Mouse (Mus musculus) urinary bladder, postnatal 25 days (tissue): ENCODE data around the gene Rhbdl1.

Experiments used
- DNase-seq: peaks from one replicate; pipeline ENCODE4 v3.0.0; 2022; ENCODE audit warnings: low spot score

Rhbdl1 gene

GRCm38 (mm10) chr17:25839455-25840235 lies 2.5 kb upstream of the Rhbdl1 start:
- DNase-seq = no peak

GRCm38 (mm10) chr17:25838904-25839303 lies 1.8 kb upstream of the Rhbdl1 start:
- no peak for DNase-seq

- no peak for DNase-seq
Observed at GRCm38 (mm10) chr17:25837533-25837932, 438 bp upstream of the Rhbdl1 start.

- no peak for DNase-seq
Observed at GRCm38 (mm10) chr17:25836397-25837075, 559 bp downstream of the Rhbdl1 start.

GRCm38 (mm10) chr17:25835816-25836215 lies 1.3 kb downstream of the Rhbdl1 start:
- DNase-seq = no peak

- DNase-seq = no peak
Observed at GRCm38 (mm10) chr17:25835301-25835700, 1.8 kb downstream of the Rhbdl1 start.

GRCm38 (mm10) chr17:25834595-25835222 lies 2.4 kb downstream of the Rhbdl1 start:
- DNase-seq = no peak

- no peak for DNase-seq
Observed at GRCm38 (mm10) chr17:25833961-25834594, 3.0 kb downstream of the Rhbdl1 start.

GRCm38 (mm10) chr17:25833291-25833663 lies 3.8 kb downstream of the Rhbdl1 start, which contains the start of gene Stub1:
TSS of gene Stub1 (minus strand) at chr17:25833404.
- DNase-seq = peak; percentile 82

GRCm38 (mm10) chr17:25832436-25833290 lies 4.4 kb downstream of the Rhbdl1 start:
- DNase-seq = peak; percentile 99

GRCm38 (mm10) chr17:25831451-25832281 lies 5.4 kb downstream of the Rhbdl1 start:
- no peak for DNase-seq

GRCm38 (mm10) chr17:25830806-25831431 lies 6.2 kb downstream of the Rhbdl1 start:
- DNase-seq = no peak

- DNase-seq = no peak
Observed at GRCm38 (mm10) chr17:25830200-25830753, 6.8 kb downstream of the Rhbdl1 start.

GRCm38 (mm10) chr17:25829558-25830017 lies 7.5 kb downstream of the Rhbdl1 start:
- no peak for DNase-seq

GRCm38 (mm10) chr17:25828712-25829557 lies 8.2 kb downstream of the Rhbdl1 start, which contains the start of gene Jmjd8:
TSS of gene Jmjd8 (plus strand) at chr17:25828867.
- peak; percentile 64 for DNase-seq

GRCm38 (mm10) chr17:25828223-25828594 lies 8.9 kb downstream of the Rhbdl1 start:
- DNase-seq = no peak

GRCm38 (mm10) chr17:25827546-25828222 lies 9.4 kb downstream of the Rhbdl1 start:
- no peak for DNase-seq

- no peak for DNase-seq
Observed at GRCm38 (mm10) chr17:25827011-25827410, 10.1 kb downstream of the Rhbdl1 start.
